8 mouse cellular contexts compared by ENCODE assay signal in genomic region chrX:73914827-73915703, GRCm38 (mm10). TPM values are rescaled to one million over a fixed set of nuclear protein-coding genes. Genes with fewer than 3 reads are reported as not detected.
DNase-seq lines count a peak whose midpoint lies in the region; ATAC-seq and TF ChIP-seq lines count a peak whose summit lies in the region.

No protein-coding gene starts in this region.

- H3K9me3 ChIP-seq in forebrain, postnatal 0 days (ENCODE audit: low read length), result no peaks in the 10 kb centered on the region
- no peaks in the 10 kb centered on the region for H3K9me3 ChIP-seq in lung, embryonic 15.5 days

- TF ChIP-seq POLR2A in cerebellum, adult 2 months (IDR thresholded peaks at IDR 0.05; ENCODE audit: borderline replicate concordance, insufficient read depth, low read length), result 0 out of 2 replicates have a peak, but pooled peaks have one; percentile 21

- ATAC-seq in forebrain, postnatal 0 days, result peak; percentile 98
- ATAC-seq in lung, embryonic 15.5 days (ENCODE audit: borderline replicate concordance, extremely low read depth, low FRiP score, low TSS enrichment), result peak; percentile 97

- H3K27me3 ChIP-seq in cerebellum, adult 2 months (ENCODE audit: control insufficient read depth, insufficient read depth, low read length), result no peaks in the 10 kb centered on the region
- no peaks in the 10 kb centered on the region for H3K27me3 ChIP-seq in forebrain, postnatal 0 days (ENCODE audit: insufficient read depth, low read length)
- H3K27me3 ChIP-seq in lung, embryonic 15.5 days, result no peaks in the 10 kb centered on the region

- 0 out of 2 replicates have a peak, but pooled peaks cover 2% of the 10 kb centered on the region for H3K4me1 ChIP-seq in cerebellum, adult 2 months (ENCODE audit: control insufficient read depth, insufficient read depth, low read length)
- no peaks in the 10 kb centered on the region for H3K4me1 ChIP-seq in forebrain, postnatal 0 days (ENCODE audit: insufficient read depth)
- no peaks in the 10 kb centered on the region; the same call in 1 of the 2 replicates for H3K4me1 ChIP-seq in lung, embryonic 15.5 days

- peak; percentile 32; the same call in 1 of the 2 replicates for TF ChIP-seq CTCF in cerebellum, adult 2 months (IDR thresholded peaks at IDR 0.05; ENCODE audit: borderline replicate concordance, insufficient read depth, low read depth, low read length)
- peak; percentile 69 for TF ChIP-seq CTCF in forebrain, postnatal 0 days (IDR thresholded peaks at IDR 0.05; ENCODE audit: low read depth)

- 16% methylated on average over 31 of the region's 31 CpGs for WGBS in cerebellum, adult 2 months
- WGBS in forebrain, postnatal 0 days, result 35% methylated on average over 31 of the region's 31 CpGs
- WGBS in lung, embryonic 15.5 days, result 25% methylated on average over 31 of the region's 31 CpGs

- DNase-seq in MEL-GATA-1-ER (ENCODE audit: extremely low read depth, low read depth), result peak; percentile 100
- DNase-seq in cerebellum, adult 2 months, result peak; percentile 84 to 96
- DNase-seq in forebrain, postnatal 0 days, result peak; percentile 94
- DNase-seq in heart, postnatal 4 days, result peak; percentile 88
- peak; percentile 86 to 88 for DNase-seq in layer of hippocampus, adult 8-10 months (ENCODE audit: low spot score in 2 of 2)
- peak; percentile 52 for DNase-seq in ovary, postnatal 14 days (ENCODE audit: low spot score)
- DNase-seq in thymus, postnatal 14 days, result peak; percentile 91

- H3K27ac ChIP-seq in cerebellum, adult 2 months (ENCODE audit: insufficient read depth, low read length), result peak overlapping the region; percentile 70
- peak overlapping the region; percentile 78 for H3K27ac ChIP-seq in forebrain, postnatal 0 days (ENCODE audit: low read depth, low read length)
- H3K27ac ChIP-seq in lung, embryonic 15.5 days, result peak overlapping the region; percentile 81

- 0 out of 2 replicates have a peak, but pooled peaks cover 2% of the 10 kb centered on the region for H3K36me3 ChIP-seq in forebrain, postnatal 0 days (ENCODE audit: insufficient read depth)
- H3K36me3 ChIP-seq in lung, embryonic 15.5 days, result peaks cover 8% of the 10 kb centered on the region; the same call in 1 of the 2 replicates

- H3K4me2 ChIP-seq in forebrain, postnatal 0 days (ENCODE audit: low read depth), result peak overlapping the region; percentile 41
- peak overlapping the region; percentile 48 for H3K4me2 ChIP-seq in lung, embryonic 15.5 days

- H3K4me3 ChIP-seq in cerebellum, adult 2 months (replicated peaks; ENCODE audit: insufficient read depth, low read depth, low read length), result peak overlapping the region; percentile 60
- peak overlapping the region; percentile 29 for H3K4me3 ChIP-seq in forebrain, postnatal 0 days (ENCODE audit: low read depth, low read length)
- peak overlapping the region; percentile 24; the same call in 1 of the 2 replicates for H3K4me3 ChIP-seq in lung, embryonic 15.5 days

- H3K9ac ChIP-seq in forebrain, postnatal 0 days, result peak overlapping the region; percentile 49
- 0 out of 2 replicates have a peak overlapping the region, but pooled peaks have one; percentile 4 for H3K9ac ChIP-seq in lung, embryonic 15.5 days

RNA-seq across cellular contexts. Expression of gene Arhgap4, which starts 6.6 kb away (rescaled TPM):
- 5.4 and 5.9 TPM in 2 replicates for polyA plus RNA-seq in cerebellum, adult 2 months (2012; rRNA removed)
- 2.0 and 4.8 TPM in 2 replicates for total RNA-seq in forebrain, postnatal 0 days (2014; rRNA removed)
- 1.1 and 1.6 TPM in 2 replicates for polyA plus RNA-seq in forebrain, postnatal 0 days (2015; fragmentation: Nextera tagmentation; extraction: Ambion mirVana)
- total RNA-seq in heart, postnatal 4 days (2021), result 1 to 10 TPM; 1.8 to 2.0 TPM
- total RNA-seq in layer of hippocampus, adult 8-10 months (2022), result 1 to 10 TPM; 4.9 to 8.0 (median 6.0) TPM
- polyA plus RNA-seq in lung, embryonic 15.5 days (2015; fragmentation: Nextera tagmentation; extraction: Ambion mirVana), result 2.0 and 4.3 TPM in 2 replicates

RNA-seq across cellular contexts. Expression of gene Naa10, which starts 6.7 kb away (rescaled TPM):
- polyA plus RNA-seq in cerebellum, adult 2 months (2012; rRNA removed), result 92.3 and 96.2 TPM in 2 replicates
- total RNA-seq in forebrain, postnatal 0 days (2014; rRNA removed), result 68.9 and 71.2 TPM in 2 replicates
- 92.1 and 100 TPM in 2 replicates for polyA plus RNA-seq in forebrain, postnatal 0 days (2015; fragmentation: Nextera tagmentation; extraction: Ambion mirVana)
- 10 to 100 TPM; 66.7 to 71.7 TPM for total RNA-seq in heart, postnatal 4 days (2021)
- 10 to 100 TPM; 64.7 to 73.9 (median 67.1) TPM for total RNA-seq in layer of hippocampus, adult 8-10 months (2022)
- 138 and 143 TPM in 2 replicates for polyA plus RNA-seq in lung, embryonic 15.5 days (2015; fragmentation: Nextera tagmentation; extraction: Ambion mirVana)

RNA-seq across cellular contexts. Expression of gene Renbp, which starts 15.6 kb away (rescaled TPM):
- polyA plus RNA-seq in cerebellum, adult 2 months (2012; rRNA removed), result 9.7 and 11.0 TPM in 2 replicates
- total RNA-seq in forebrain, postnatal 0 days (2014; rRNA removed), result 4.9 and 13.1 TPM in 2 replicates
- polyA plus RNA-seq in forebrain, postnatal 0 days (2015; fragmentation: Nextera tagmentation; extraction: Ambion mirVana), result 11.7 and 12.4 TPM in 2 replicates
- total RNA-seq in heart, postnatal 4 days (2021), result 10 to 100 TPM; 21.4 to 22.9 TPM
- total RNA-seq in layer of hippocampus, adult 8-10 months (2022), result 10 to 100 TPM in 3 of 4 experiments, 1 to 10 TPM in 1; 4.9 to 20.0 (median 14.7) TPM
- 34.1 and 35.1 TPM in 2 replicates for polyA plus RNA-seq in lung, embryonic 15.5 days (2015; fragmentation: Nextera tagmentation; extraction: Ambion mirVana)

RNA-seq across cellular contexts. Expression of gene L1cam, which starts 19.2 kb away (rescaled TPM):
- 97.0 and 98.1 TPM in 2 replicates for polyA plus RNA-seq in cerebellum, adult 2 months (2012; rRNA removed)
- 225 and 256 TPM in 2 replicates for total RNA-seq in forebrain, postnatal 0 days (2014; rRNA removed)
- polyA plus RNA-seq in forebrain, postnatal 0 days (2015; fragmentation: Nextera tagmentation; extraction: Ambion mirVana), result 75.9 and 100 TPM in 2 replicates
- total RNA-seq in heart, postnatal 4 days (2021), result 1 to 10 TPM; 1.4 to 1.6 TPM
- 100 to 1,000 TPM; 117 to 151 (median 128) TPM for total RNA-seq in layer of hippocampus, adult 8-10 months (2022)
- 2.7 and 2.9 TPM in 2 replicates for polyA plus RNA-seq in lung, embryonic 15.5 days (2015; fragmentation: Nextera tagmentation; extraction: Ambion mirVana)

RNA-seq across cellular contexts. Expression of gene Avpr2, which starts 23.2 kb away (rescaled TPM):
- 0.16 and 0.41 TPM in 2 replicates for polyA plus RNA-seq in cerebellum, adult 2 months (2012; rRNA removed)
- total RNA-seq in forebrain, postnatal 0 days (2014; rRNA removed), result not detected in 2 replicates
- not detected in 2 replicates for polyA plus RNA-seq in forebrain, postnatal 0 days (2015; fragmentation: Nextera tagmentation; extraction: Ambion mirVana)
- not detected for total RNA-seq in heart, postnatal 4 days (2021)
- not detected for total RNA-seq in layer of hippocampus, adult 8-10 months (2022)
- polyA plus RNA-seq in lung, embryonic 15.5 days (2015; fragmentation: Nextera tagmentation; extraction: Ambion mirVana), result 0.13 and 0.14 TPM in 2 replicates

Comparison
In these comparisons a context has a peak if more than half of its experiments do, and no peak if none do; other contexts are left out.
1. Peak in every context shown above with its lines: DNase-seq, ATAC-seq, H3K4me3 ChIP-seq and H3K27ac ChIP-seq.